Mouse (Mus musculus) lung, postnatal 14 days (tissue): Measurements from ENCODE around the gene Tmf1.

ENCODE experiments used
- DNase-seq: peaks from one replicate; pipeline ENCODE4 v3.0.0; 2021

The Tmf1 gene

GRCm38 (mm10) chr6:97202477-97202876, 23.6 kb upstream of the Tmf1 start:
- DNase-seq: no peak

GRCm38 (mm10) chr6:97200437-97200836, 21.5 kb upstream of the Tmf1 start:
- no peak for DNase-seq

GRCm38 (mm10) chr6:97179367-97179828, 476 bp upstream of the Tmf1 start:
- no peak for DNase-seq

GRCm38 (mm10) chr6:97175716-97176115, 3.2 kb downstream of the Tmf1 start:
- DNase-seq: peak; percentile 15

GRCm38 (mm10) chr6:97150156-97150555, 28.8 kb downstream of the Tmf1 start:
- DNase-seq: no peak

- DNase-seq: no peak
These were observed 29.2 kb downstream of the Tmf1 start for GRCm38 (mm10) chr6:97149721-97150120.

- DNase-seq: peak; percentile 88
These were observed 30.3 kb downstream of the Tmf1 start, which contains the start of gene Eogt for GRCm38 (mm10) chr6:97148383-97149251. Gene Eogt (minus strand): TSS chr6:97149182.

- DNase-seq: peak; percentile 75
These were observed 31.1 kb downstream of the Tmf1 start for GRCm38 (mm10) chr6:97147755-97148382.

- peak; percentile 70 for DNase-seq
These were observed 33.8 kb downstream of the Tmf1 start for GRCm38 (mm10) chr6:97145156-97145555.

GRCm38 (mm10) chr6:97144359-97144758, 34.6 kb downstream of the Tmf1 start:
- peak; percentile 64 for DNase-seq

GRCm38 (mm10) chr6:97142611-97143010, 36.3 kb downstream of the Tmf1 start:
- DNase-seq: peak; percentile 9

- no peak for DNase-seq
These were observed 37.1 kb downstream of the Tmf1 start for GRCm38 (mm10) chr6:97141811-97142210.

- DNase-seq: no peak
These were observed 46.1 kb downstream of the Tmf1 start for GRCm38 (mm10) chr6:97132707-97133303.

- DNase-seq: no peak
These were observed 47.1 kb downstream of the Tmf1 start for GRCm38 (mm10) chr6:97131808-97132207.

GRCm38 (mm10) chr6:97130979-97131378, 47.9 kb downstream of the Tmf1 start:
- DNase-seq: no peak

GRCm38 (mm10) chr6:97124336-97125010, 54.4 kb downstream of the Tmf1 start:
- no peak for DNase-seq

- DNase-seq: no peak
These were observed 58.0 kb downstream of the Tmf1 start for GRCm38 (mm10) chr6:97120922-97121321.

- no peak for DNase-seq
These were observed 60.6 kb downstream of the Tmf1 start for GRCm38 (mm10) chr6:97118327-97118726.

- no peak for DNase-seq
These were observed 62.0 kb downstream of the Tmf1 start for GRCm38 (mm10) chr6:97116896-97117295.

- DNase-seq: no peak
These were observed 64.1 kb downstream of the Tmf1 start for GRCm38 (mm10) chr6:97114821-97115220.

GRCm38 (mm10) chr6:97112177-97112576, 66.7 kb downstream of the Tmf1 start:
- DNase-seq: no peak

- DNase-seq: peak; percentile 65
These were observed 72.1 kb downstream of the Tmf1 start for GRCm38 (mm10) chr6:97106777-97107176.

- DNase-seq: no peak
These were observed 72.8 kb downstream of the Tmf1 start for GRCm38 (mm10) chr6:97106106-97106505.
